Mouse (Mus musculus) Patski (cell line): ENCODE data around the gene Slc35f2. TPM values are rescaled to one million over a fixed set of nuclear protein-coding genes. Genes with fewer than 3 reads are reported as not detected.

ENCODE experiments used
- ATAC-seq: fragments of 100-300 bp; one replicate; pipeline ENCODE4 v1.8.0; 2021
- CTCF ChIA-PET: fragments of 350-600 bp; sonication (Branson Sonifier 250); formaldehyde crosslinking; loops from one replicate; lab custom pipeline; 2022; ENCODE audit warnings: inconsistent platforms; lab: Charles Lee
- POLR2A ChIA-PET: fragments of 350-600 bp; sonication (Branson Sonifier 250); formaldehyde crosslinking; loops from one replicate; lab custom pipeline; 2022; ENCODE audit warnings: antibody characterized with exemption, inconsistent platforms; lab: Charles Lee
- DNase-seq: peaks from one replicate; pipeline ENCODE4 v3.0.0-alpha.2; 2011; ENCODE audit warnings: low read depth, low spot score
- H3K27me3 ChIP-seq: fragments of 371-371 bp; one replicate; pipeline ENCODE4 v1.5.1; 2021
- CTCF ChIP-seq: fragments of 100-300 bp; IDR thresholded peaks from one replicate; pipeline ENCODE4 v1.5.1; 2021
- in situ Hi-C: fragments of 300-500 bp; cut with MboI; formaldehyde crosslinking; loops from 3 replicates; pipeline ENCODE4 v1.11.1; 2018; ENCODE audit warnings: low pct_unique_long_range_greater_than_20kb, mixed read lengths
- polyA plus RNA-seq: library from polyadenylated mRNA; unstranded; gene quantifications from one replicate; pipeline ENCODE4 v1.2.3, GENCODE M21; 2021

The Slc35f2 gene
- polyA plus RNA-seq, 1 experiment from 2014 or later, result 4.5 TPM

DNA sequence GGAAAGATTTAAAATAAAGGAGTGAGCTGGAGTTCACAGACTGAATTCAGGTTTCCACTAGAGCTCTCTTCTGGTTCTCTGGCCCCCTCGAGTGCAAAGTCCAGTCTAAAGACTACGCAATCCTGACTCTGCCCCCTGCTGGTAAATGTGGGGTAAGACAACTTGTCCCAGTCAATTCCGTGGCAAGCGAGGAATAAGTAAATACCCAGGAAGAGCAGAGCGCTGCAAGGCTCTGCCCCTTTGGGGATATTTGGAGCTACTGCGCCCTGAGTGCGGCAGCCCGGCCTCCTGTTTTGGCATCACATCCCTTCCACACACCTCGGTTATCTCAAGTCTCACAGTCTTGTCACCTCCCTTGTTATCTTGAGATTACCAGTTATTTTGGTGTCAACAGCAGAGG lies 54.0 kb downstream of the Slc35f2 start:
- POLR2A ChIA-PET, result interaction anchor here (0.6 kb wide), 1 partner anchor 21 kb away, joined by 3 read pairs; no protein-coding TSS in a partner anchor
- CTCF ChIA-PET, result interaction anchor here (1.0 to 1.8 kb wide), 9 partner anchors 8 to 162 kb away, joined by 3 to 7 read pairs (median 4); no protein-coding TSS in a partner anchor
- ATAC-seq, result no peak
- peaks cover 9% of the 10 kb centered on the region for H3K27me3 ChIP-seq
- peak; percentile 66 for TF ChIP-seq CTCF
- in situ Hi-C loops, result loop anchor here (10.0 kb wide), 1 partner anchor 159 kb away; no protein-coding TSS in a partner anchor
- DNase-seq, result no peak

- CTCF ChIA-PET, result interaction anchor here (1.0 to 1.6 kb wide), 7 partner anchors 10 to 90 kb away, joined by 3 to 5 read pairs (median 3); no protein-coding TSS in a partner anchor
- in situ Hi-C loops, result loop anchor here (10.0 kb wide), 1 partner anchor 156 kb away; no protein-coding TSS in a partner anchor
- H3K27me3 ChIP-seq, result peaks cover 7% of the 10 kb centered on the region
- peak; percentile 43 for TF ChIP-seq CTCF
- DNase-seq (no peak), ATAC-seq (no peak)
- POLR2A ChIA-PET, result no interaction called here
Observed at GRCm38 (mm10) chr9:53829081-53829865, 57.9 kb downstream of the Slc35f2 start.

GRCm38 (mm10) chr9:53829866-53830209 lies 58.5 kb downstream of the Slc35f2 start:
- DNase-seq (no peak), ATAC-seq (no peak)
- no peak for TF ChIP-seq CTCF
- in situ Hi-C loops, result loop anchor here (10.0 kb wide), 1 partner anchor 155 kb away; no protein-coding TSS in a partner anchor
- CTCF ChIA-PET, result interaction anchor here (1.0 to 1.6 kb wide), 7 partner anchors 11 to 91 kb away, joined by 3 to 5 read pairs (median 3); no protein-coding TSS in a partner anchor
- POLR2A ChIA-PET, result no interaction called here
- H3K27me3 ChIP-seq, result peaks cover 7% of the 10 kb centered on the region

GRCm38 (mm10) chr9:53835039-53835438 lies 63.7 kb downstream of the Slc35f2 start:
- DNase-seq, result no peak
- ChIA-PET CTCF (no interaction called here), POLR2A (no interaction called here)
- TF ChIP-seq CTCF, result no peak
- no peak for ATAC-seq
- in situ Hi-C loops, result no loop called here
- peaks cover 13% of the 10 kb centered on the region for H3K27me3 ChIP-seq

DNA sequence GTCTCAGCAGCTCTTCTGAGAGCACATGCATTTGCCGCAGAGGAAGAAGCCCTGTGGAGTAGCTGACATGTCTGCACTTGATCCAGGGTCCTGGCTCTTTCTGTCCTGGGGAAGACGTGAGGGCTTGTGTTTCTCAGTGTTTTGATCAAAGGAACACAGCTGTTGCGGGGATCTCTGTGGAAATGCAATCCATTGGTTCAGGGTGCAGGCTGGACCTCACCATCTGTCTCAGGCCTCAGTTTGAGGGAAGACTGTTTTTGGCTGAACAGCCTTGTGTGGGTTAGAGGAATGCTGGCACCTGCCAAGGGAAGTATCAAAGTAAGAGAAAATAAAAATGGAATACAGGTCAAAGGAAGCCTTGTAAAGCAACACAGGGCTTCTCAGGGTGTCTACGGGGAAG lies 64.6 kb downstream of the Slc35f2 start:
- H3K27me3 ChIP-seq, result peaks cover 13% of the 10 kb centered on the region
- no peak for TF ChIP-seq CTCF
- in situ Hi-C loops, result no loop called here
- DNase-seq, result no peak
- ATAC-seq, result no peak
- ChIA-PET POLR2A (no interaction called here), CTCF (no interaction called here)

GRCm38 (mm10) chr9:53838816-53839215 lies 67.5 kb downstream of the Slc35f2 start:
- peaks cover 21% of the 10 kb centered on the region for H3K27me3 ChIP-seq
- DNase-seq, result no peak
- CTCF ChIA-PET, result no interaction called here
- in situ Hi-C loops, result no loop called here
- no peak for ATAC-seq
- TF ChIP-seq CTCF, result no peak
- POLR2A ChIA-PET, result interaction anchor here (0.6 kb wide), 1 partner anchor 63 kb away, joined by 3 read pairs; no protein-coding TSS in a partner anchor

DNA sequence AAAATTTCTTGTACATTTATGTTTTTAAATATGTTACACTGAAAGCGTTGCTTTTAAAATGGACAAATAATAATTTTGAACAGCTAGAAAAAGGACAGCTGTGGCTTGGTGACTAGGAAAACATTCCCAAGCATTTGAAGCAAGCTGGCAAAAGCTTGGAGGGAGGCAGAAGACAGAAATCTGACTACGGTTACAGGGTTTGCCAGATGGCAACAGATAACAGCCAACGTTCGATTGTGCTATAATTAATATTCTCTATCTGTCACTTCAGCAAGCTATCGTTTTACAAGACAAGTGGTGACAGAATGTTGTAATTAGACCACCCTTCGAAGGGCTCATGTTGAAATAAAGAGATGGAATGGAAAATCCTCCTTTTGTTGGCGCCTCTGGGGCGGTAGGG lies 77.2 kb downstream of the Slc35f2 start:
- ChIA-PET CTCF (no interaction called here), POLR2A (no interaction called here)
- DNase-seq, result no peak
- in situ Hi-C loops, result no loop called here
- no peak for ATAC-seq
- TF ChIP-seq CTCF, result no peak
- H3K27me3 ChIP-seq, result peaks cover 15% of the 10 kb centered on the region

- ChIA-PET POLR2A (no interaction called here), CTCF (no interaction called here)
- no peak for DNase-seq
- in situ Hi-C loops, result no loop called here
- H3K27me3 ChIP-seq, result peaks cover 15% of the 10 kb centered on the region
- TF ChIP-seq CTCF, result no peak
- ATAC-seq, result no peak
Observed at GRCm38 (mm10) chr9:53849864-53850263, 78.5 kb downstream of the Slc35f2 start, which contains the start of gene Sln. Gene Sln (plus strand): TSS chr9:53850164.

GRCm38 (mm10) chr9:53852158-53852557 lies 80.8 kb downstream of the Slc35f2 start:
- DNase-seq (no peak), ATAC-seq (no peak)
- in situ Hi-C loops, result no loop called here
- H3K27me3 ChIP-seq, result peaks cover 15% of the 10 kb centered on the region
- ChIA-PET CTCF (interaction anchor here (1.2 kb wide), 1 partner anchor 24 kb away, joined by 3 read pairs; no protein-coding TSS in a partner anchor), POLR2A (no interaction called here)
- no peak for TF ChIP-seq CTCF

- CTCF ChIA-PET, result no interaction called here
- no peak for TF ChIP-seq CTCF
- POLR2A ChIA-PET, result no interaction called here
- in situ Hi-C loops, result no loop called here
- peaks cover 10% of the 10 kb centered on the region for H3K27me3 ChIP-seq
- no peak for DNase-seq
- ATAC-seq, result no peak
Observed at GRCm38 (mm10) chr9:53853672-53854071, 82.3 kb downstream of the Slc35f2 start.

- no peak for ATAC-seq
- ChIA-PET CTCF (no interaction called here), POLR2A (interaction anchor here (0.6 kb wide), 1 partner anchor 57 kb away, joined by 3 read pairs; no protein-coding TSS in a partner anchor)
- no peak for DNase-seq
- H3K27me3 ChIP-seq, result peaks cover 7% of the 10 kb centered on the region
- in situ Hi-C loops, result no loop called here
- TF ChIP-seq CTCF, result no peak
Observed at GRCm38 (mm10) chr9:53854525-53854924, 83.2 kb downstream of the Slc35f2 start.
